Mouse (Mus musculus): ENCODE data around the gene Igdcc3.

Igdcc3 gene

GRCm38 (mm10) chr9:65140491-65140890 lies 498 bp upstream of the Igdcc3 start:
- DNase-seq (ENCODE audit: low spot score): no peak

- DNase-seq (ENCODE audit: low spot score): peak; percentile 20
Observed at GRCm38 (mm10) chr9:65141306-65141975, 452 bp downstream of the Igdcc3 start.

DNA sequence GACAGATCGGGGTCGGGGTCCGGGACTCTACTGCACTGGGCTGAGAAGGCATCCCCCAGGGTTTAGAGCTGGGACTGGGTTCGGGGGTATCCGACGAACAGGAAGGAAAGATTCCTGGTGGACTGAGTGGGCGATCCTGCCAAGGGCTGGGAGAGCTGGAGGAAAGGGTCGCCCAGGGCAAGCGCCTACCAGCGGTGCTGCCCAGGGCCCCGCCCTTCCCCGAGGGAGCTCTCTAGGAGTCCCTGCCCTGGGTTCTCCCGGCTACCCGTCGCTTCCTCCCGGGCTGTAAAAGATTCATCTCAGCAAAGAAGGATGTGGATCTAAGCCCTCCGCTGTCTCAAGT lies 958 bp downstream of the Igdcc3 start:
- no peak for DNase-seq (ENCODE audit: low spot score)

DNA sequence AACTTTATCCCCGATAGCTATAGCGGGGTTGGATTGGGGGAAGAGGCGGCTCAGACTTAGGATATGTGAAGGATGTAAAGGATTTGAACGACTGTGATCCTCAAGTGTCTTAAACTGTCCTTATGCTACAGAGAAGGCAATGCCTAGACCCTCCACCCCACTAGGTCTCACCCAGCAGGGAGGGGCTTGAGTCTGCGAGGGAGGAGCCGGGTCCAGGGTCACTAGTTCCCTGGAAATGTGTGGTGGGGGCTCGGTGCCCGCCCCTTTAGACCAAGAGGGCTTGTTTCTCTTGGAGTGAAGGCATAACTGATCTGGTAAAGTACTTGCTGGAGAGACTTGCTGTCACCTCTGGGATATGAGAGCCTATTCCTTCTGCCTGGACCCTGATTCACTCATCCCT lies 1.4 kb downstream of the Igdcc3 start:
- no peak for DNase-seq (ENCODE audit: low spot score)

DNA sequence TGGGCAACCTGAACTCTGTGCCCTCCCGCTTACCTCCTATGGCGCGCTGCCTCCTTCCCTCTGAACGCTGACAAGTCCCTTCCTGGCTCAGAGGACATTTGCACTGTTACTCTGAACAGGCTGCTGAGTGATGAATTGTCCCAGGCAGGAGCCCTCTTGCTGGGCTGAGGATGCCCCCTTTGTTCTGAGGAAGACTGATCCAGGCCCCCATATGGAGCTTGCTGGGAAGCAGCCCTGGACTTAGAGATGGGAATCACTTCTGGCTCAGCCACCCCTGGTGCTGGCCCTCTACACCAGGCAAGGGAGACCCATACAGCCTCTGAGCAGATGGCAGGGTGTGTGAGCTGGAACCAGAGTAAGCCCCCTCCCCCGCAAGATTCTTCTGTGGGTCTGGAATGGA lies 5.0 kb downstream of the Igdcc3 start:
- DNase-seq (ENCODE audit: low spot score): no peak

DNA sequence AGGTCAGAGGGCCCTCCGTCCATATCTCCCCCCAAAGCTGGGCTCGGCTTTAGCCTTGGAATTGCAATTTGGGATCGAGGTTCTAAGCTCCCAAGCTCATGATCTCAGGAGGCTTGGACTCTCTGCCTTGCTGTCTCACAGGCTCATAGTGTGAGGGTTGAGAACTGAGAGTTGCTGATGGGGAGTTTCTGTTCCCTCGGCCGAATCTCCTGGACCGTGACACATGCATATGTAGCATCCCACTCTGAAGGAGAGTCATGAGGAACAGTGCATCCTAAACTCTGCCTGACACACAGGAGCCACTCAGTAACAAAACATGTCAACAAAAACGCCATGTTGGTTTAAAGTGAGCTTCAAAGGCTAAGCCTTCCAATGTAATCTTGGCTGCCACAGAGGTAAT lies 7.5 kb downstream of the Igdcc3 start:
- no peak for DNase-seq (ENCODE audit: low spot score)

DNA sequence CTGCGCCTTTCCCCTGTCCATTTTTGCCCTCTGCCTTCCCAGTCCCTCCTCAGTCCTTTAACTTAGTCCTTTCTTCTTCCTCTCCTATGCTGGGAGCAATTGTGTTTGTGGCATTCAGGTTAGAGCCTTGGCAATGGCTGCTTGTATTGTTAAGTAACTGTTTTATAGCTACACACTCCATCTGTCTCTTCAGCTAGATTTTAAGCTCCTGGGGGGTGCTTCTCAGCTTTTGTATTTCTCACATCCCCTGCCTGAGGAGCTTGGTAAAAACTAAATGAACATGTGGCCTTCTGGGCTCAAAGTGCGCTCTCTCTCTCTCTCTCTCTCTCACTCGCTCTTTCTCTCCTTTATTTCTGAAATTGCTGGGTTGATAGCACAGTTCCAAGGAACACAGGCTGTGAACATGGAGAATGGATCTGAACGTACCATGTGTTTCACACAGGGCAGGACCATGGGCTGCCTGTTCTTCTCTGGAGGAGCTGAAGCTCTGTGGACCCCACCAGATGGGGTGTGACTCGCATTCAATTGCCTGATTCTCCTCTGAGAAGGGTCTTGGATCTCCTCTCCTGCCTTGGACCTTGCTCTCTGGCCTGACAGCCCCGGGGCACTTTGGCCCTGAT lies 11.8 kb downstream of the Igdcc3 start:
- DNase-seq (ENCODE audit: low spot score): no peak

GRCm38 (mm10) chr9:65153331-65153711 lies 12.3 kb downstream of the Igdcc3 start:
- no peak for DNase-seq (ENCODE audit: low spot score)

DNA sequence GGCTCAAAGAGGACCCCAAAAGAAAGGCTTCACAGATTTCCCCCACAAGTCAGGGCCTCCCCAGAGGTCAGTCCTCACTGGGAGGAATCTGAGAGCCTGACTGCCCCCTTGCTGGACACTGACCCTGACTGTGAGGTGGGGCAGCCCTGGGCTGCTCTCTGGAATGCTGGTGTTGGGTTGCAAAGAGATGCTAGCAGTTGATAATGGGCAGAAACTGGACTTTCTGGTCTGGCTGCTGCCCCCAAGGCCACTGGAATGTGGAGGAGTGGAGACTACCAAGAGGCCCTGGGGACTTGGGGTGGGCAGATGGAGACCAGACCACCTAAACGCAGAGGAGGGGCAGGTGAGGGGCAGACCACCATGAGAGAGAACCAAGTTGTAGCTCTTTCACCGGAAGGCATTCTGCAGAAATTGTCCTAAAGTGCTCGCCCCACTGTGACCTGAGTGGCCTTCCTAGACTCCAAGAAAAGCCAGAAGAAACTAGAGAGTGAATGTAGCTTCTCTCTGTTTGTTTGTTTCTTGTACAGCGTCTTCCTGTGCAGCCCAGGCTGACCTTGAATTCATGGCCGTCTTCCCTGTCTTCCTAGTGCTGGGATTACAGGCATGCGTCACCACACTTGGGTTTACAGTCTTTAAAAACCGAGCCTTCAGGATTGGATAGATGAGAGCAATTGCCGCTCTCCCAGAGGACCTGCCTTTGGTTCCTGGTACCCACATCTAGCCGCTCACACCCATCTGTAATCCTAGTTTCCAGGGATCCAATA lies 13.9 kb downstream of the Igdcc3 start:
- DNase-seq (ENCODE audit: low spot score): no peak

GRCm38 (mm10) chr9:65156604-65157003 lies 15.6 kb downstream of the Igdcc3 start:
- no peak for DNase-seq (ENCODE audit: low spot score)

GRCm38 (mm10) chr9:65157631-65158030 lies 16.6 kb downstream of the Igdcc3 start:
- no peak for DNase-seq (ENCODE audit: low spot score)

DNA sequence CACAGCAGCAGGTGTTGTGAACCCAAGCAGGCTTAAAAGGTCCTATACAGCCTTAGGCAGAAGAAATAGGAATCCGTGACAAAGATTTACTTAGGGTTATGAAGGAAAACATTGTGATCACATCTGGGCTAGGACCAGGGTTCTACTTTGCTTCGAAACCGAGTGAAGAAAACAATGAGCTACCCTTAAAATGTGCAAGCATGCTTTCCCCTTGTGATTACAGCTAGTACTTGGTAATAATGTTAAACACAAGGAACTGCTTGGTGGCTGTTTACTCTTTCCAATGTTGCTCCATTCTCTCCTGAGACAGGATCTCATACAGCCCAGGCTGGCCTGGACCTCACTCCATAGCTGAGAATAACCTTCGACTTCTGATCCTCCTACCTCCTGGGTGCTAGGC lies 20.2 kb downstream of the Igdcc3 start:
- no peak for DNase-seq (ENCODE audit: low spot score)

- no peak for DNase-seq (ENCODE audit: low spot score)
Observed at GRCm38 (mm10) chr9:65161881-65162280, 20.9 kb downstream of the Igdcc3 start.

- DNase-seq (ENCODE audit: low spot score): no peak
Observed at GRCm38 (mm10) chr9:65162711-65163639, 22.0 kb downstream of the Igdcc3 start.

DNA sequence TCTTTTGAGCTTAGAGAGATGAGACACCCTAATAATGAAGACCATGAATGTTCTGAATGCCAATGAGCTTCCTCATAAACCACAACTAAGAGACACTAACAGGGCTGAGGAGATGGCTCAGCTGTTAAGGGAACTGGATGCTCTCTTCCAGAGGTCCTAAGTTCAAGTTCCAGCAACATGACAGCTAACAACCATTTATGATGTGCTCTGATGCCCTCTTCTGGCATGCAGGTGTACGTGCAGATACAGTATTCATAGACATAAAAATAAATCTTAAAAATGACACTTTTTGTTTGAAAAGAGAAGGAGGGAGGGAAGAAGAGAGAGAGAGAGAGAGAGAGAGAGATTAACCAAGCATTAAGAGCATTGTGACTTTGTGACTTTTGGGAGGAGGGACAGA lies 23.9 kb downstream of the Igdcc3 start:
- no peak for DNase-seq (ENCODE audit: low spot score)

DNA sequence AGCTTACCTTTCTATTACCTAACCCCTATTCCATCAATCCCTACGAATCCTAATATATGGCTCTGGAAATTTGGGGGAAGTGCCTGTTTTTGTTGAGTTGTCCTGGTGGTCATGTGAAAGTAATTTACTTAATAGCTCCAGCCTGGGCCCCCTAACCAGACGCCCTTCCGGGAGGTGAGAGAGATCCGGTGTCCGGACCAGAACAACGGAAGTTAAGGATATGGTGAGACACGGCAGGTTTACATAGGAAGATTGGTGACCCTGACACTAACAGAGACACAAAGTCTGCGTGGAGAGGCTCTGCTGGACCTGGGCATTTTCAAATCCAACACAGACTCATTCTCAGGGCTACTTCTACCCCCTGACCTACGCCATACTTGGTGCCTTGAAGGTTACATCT lies 25.4 kb downstream of the Igdcc3 start:
- no peak for DNase-seq (ENCODE audit: low spot score)

- no peak for DNase-seq (ENCODE audit: low spot score)
Observed at GRCm38 (mm10) chr9:65168534-65168933, 27.5 kb downstream of the Igdcc3 start.

- DNase-seq (ENCODE audit: low spot score): no peak
Observed at GRCm38 (mm10) chr9:65168952-65169351, 28.0 kb downstream of the Igdcc3 start.

DNA sequence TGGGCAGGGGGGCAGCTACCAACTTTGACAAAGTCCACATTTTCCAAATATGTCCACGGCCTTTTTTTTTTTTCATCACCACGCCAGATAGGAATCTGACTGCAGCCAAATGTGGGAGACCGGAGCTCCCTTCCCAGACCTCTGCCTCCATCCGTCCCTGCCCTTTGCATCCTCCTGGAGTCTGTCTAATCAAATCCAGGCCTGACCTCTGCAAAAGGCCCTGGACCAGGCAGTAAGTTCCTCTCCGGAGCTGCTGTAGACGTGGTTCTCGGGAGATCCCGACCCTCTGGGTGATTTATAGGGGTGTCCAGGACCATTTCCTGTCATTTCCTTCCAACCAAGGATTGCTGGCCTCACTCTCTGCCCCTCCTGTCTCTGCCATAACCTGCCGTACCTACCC lies 31.7 kb downstream of the Igdcc3 start:
- no peak for DNase-seq (ENCODE audit: low spot score)

GRCm38 (mm10) chr9:65175234-65175938 lies 34.4 kb downstream of the Igdcc3 start:
- DNase-seq (ENCODE audit: low spot score): no peak

DNA sequence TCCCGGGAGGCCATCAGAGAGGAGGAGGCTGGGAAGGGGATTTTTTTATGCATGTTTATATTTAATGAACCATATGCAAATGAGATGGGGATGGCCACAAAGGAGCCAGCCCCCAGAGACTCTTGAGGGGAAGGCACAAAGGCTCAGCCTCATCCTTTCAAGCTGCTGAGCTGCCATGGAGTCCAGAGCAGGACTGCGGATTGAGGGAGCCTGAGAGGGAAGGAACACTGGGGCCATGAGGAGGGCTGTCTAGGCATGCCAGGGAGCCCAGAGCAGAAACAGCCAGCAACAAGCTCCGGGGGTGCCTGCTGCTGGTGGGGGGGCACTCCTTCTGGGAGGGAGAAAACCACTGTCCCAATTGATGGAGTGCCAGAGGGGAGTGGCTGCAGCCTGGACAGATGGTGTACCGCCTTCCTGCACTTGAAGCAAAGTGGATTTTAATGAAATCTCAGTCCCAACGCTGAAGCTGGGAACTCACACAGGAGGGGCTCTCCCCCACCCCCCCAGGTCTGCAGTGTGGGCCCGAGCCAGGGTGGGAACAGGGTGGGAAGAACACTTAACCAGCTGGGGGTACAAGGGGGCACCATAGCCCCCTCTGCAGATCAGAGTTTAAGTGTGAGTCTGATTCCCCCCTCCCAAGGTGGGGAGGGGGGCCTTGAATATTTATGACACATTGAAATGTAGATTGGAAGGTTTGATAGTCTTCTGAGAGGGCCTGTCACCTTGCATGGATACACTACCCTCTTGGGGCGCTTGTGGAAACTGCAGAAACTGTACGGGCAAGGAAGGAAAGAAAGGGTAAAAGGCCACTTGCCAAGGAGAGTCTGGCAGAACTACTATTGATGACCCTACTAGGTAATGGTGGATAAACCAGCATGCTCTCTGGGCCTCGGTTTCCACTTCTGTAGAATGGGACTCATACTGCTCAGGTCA lies 35.2 kb downstream of the Igdcc3 start:
- no peak for DNase-seq (ENCODE audit: low spot score)
